Mouse (Mus musculus): ENCODE measurements at regions not wholly inside any gene's neighbourhood (a gene's known extent, or its start where the extent isn't known, plus 50 kb on each side); places are given as distances from the start of the nearest gene placed in this dataset.

DNA sequence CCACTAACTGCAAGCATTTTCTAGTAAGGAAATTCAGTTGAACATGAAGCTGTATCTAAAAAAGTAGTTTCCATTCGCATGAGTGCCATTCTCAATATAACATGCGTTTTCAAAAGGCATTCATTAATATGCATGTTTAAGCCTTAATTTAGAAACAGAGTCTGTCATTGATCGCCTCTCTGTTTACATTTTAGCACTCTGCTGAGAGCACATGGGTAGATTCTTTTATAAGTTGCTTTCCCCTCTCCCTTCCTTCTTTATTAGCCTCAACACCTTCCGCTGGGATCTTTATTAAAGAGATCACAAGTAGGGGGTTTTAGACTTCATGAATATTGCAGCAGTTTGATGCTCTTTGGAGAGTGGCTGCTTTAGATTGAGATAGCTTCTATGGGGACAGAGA lies 243.7 kb downstream of the Cps1 start:
- TF ChIP-seq POLR2A (IDR thresholded peaks at IDR 0.05; ENCODE audit: borderline replicate concordance, low read depth, low read length) (no peak), CTCF (IDR thresholded peaks at IDR 0.05; ENCODE audit: low read depth, low read length) (no peak)

Data from bone marrow macrophage, adult 2 months (primary cell).